Mouse (Mus musculus) retina, postnatal 7 days (tissue): Measurements from ENCODE around the gene Gm525.
A peak's percentile ranks its signal among the peaks of the same experiment; 100 is the strongest.
"Not testable (repeated sequence)": the region's sequence is repeated elsewhere in the genome, so short reads cannot be mapped to it uniquely, and the experiment has no call there.

Source experiments
- DNase-seq: peaks from one replicate; pipeline ENCODE4 v3.0.0-alpha.2; 2012; ENCODE audit warnings: low read depth, low spot score

The Gm525 gene

GRCm38 (mm10) chr11:89061362-89061761 lies 12.3 kb upstream of the Gm525 start:
- no peak for DNase-seq

GRCm38 (mm10) chr11:89064312-89064711 lies 9.3 kb upstream of the Gm525 start:
- DNase-seq = no peak

DNA sequence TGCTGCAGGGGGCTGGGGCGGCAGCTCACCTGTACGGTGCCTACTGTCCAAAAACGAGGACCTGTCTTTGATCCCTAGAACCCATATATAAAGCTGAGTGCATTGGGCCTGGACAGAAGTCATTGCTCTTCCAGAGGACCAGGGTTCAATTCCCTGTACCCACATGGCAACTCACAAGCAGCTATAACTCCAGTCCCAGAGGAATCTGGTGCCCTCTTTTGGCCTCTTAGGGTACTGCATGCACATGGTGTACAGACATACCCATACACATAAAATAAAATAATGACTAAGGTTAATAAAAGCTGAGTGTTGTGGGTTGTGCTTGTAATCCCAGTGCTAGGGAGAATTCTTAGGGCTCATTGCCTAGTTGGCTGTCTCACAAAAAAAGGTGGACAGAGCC lies 8.3 kb upstream of the Gm525 start:
- DNase-seq = no peak

GRCm38 (mm10) chr11:89066126-89066525 lies 7.5 kb upstream of the Gm525 start:
- no peak for DNase-seq

DNA sequence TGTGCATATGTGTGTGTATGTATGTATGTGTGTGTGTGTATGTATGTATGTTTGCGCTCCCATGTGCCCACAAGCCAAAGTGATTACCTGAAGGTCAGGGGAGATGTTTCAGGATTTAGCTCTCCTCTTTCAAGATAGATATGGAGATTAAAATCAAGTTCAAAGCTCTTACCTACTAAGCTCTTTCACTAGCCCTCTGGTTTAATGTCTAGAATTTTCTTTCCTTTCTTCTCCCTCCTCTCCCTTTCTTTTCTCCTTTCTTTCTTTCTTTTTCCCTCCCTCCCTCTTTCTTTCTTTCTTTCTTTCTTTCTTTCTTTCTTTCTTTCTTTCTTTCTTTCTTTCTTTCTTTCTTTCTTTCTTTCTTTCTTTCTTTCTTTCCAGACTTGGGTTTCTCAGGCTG lies 6.9 kb upstream of the Gm525 start, which contains the start of gene Dgke:
Dgke (minus strand) TSS at position 101 of the 400 bp plus-strand sequence.
- no peak for DNase-seq

DNA sequence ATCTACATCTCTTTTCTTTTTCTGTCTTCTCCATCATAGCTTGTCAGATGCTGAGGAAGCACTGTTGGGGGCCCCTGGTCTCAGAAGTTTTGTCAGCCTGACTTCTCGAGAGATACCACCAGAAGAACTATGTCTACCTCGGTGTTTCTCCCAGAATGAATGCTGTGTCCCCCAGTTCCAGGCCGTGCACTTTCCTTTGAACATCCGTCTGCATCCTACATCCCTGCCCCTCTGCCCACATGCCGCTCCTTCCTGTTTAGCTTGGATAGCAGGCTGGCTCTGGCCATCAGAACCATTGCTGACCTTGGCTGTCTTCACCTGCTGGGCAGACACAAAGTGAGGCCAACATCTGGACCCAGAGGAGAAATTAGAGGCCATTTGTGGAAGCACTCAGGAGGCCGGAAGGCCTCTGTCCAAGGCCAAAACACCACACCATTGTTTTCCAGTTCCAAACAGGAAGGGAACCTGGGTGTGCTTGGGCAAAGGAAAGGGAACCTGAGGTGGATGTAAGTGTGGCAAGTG lies 6.3 kb upstream of the Gm525 start:
- no peak for DNase-seq

- DNase-seq = no peak
Observed at GRCm38 (mm10) chr11:89067871-89068490, 5.7 kb upstream of the Gm525 start.

DNA sequence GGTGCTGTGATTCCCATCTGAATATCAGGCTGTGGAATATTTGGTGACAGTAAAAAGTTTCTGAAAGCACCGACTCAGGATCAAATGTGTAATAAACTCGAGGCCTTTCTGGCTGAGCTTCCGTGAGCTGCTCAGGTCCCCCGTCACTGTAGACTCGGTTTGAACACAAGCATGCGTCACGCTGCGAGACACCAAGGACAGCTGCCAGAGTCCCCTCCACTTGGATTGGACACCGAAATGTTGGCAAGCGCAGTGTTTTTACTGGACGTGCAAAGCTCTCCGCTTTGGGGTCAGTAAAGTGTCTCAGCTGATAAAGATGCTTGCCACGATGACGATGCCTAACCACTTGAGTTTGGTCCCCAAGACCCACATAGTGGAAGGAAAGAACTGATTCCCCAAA lies 5.0 kb upstream of the Gm525 start:
- no peak for DNase-seq

- DNase-seq = peak; percentile 63
Observed at GRCm38 (mm10) chr11:89069303-89069702, 4.3 kb upstream of the Gm525 start.

DNA sequence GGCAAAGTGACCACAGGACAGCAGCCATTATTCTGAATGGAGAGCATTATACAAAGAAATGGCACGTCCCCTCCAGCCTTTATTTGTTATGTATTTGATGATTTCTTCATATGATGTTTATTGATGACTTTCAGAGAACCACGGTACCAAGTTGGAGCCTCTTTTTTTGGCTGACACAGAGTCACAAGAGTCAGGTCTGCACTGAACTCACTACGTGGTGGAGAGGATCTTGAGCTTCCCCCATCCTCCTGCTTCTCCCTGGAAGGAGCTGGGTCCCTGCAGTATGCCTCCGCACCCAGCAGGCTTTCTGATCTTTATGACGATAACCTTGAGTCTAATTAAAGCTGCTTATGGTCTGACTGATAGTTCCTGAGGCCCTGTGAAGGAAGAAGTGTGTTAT lies 2.1 kb upstream of the Gm525 start:
- DNase-seq = no peak

GRCm38 (mm10) chr11:89074783-89075413 lies 1.3 kb downstream of the Gm525 start:
- no peak for DNase-seq

GRCm38 (mm10) chr11:89076370-89076821 lies 2.8 kb downstream of the Gm525 start:
- no peak for DNase-seq

- no peak for DNase-seq
Observed at GRCm38 (mm10) chr11:89077601-89078000, 4.0 kb downstream of the Gm525 start.

DNA sequence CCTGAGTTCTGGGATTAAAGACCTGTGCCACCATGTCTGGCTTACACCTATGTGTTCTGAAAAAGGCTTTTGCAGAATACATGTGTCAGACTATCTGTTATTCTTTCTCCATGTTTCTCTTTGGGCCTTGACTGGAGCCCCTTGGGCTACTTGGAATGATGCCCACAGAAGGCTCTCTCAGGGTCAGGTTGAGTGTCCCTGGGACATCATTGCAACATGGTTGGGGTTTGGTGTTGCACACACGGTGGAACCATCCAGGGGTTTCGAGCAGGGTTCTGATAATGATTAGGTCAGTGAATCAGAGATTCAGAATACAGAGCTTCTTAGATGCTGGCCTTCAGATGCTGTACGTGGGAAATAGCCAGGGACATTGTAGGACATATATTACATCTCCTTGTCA lies 4.7 kb downstream of the Gm525 start:
- no peak for DNase-seq

DNA sequence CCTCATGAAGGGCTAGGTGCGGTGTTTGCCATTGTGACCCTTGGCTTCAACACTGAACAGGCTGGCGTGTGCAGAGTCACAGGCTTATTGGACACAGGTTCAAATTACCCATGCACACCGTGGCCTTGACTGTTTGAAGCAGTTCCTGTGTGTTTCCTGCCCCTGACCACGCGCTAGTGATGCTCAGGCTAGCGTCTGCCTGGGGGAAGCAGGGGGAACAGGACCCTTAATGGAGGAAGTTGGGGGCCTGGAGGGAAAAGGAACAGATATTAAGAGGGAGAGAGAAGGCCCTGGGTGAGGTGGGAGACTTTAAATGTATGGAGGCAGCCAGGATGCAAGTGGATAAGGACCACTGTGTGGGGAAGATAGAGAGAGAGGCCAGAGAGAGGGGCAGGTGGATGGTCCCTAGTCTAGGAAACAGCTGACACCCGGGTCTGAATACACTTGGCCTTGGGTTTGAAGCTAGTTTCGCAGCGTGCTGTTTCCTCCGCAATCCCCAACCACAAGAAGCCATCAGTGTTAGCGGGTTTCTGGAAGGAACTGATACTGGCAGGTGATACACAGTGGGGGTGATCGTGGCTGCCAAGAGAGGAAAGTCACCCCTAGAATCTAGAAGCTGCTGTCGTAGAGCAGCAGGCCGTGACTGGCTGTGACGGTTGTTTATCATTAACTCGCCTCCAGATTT lies 5.5 kb downstream of the Gm525 start:
- no peak for DNase-seq

- DNase-seq = not testable (repeated sequence)
Observed at GRCm38 (mm10) chr11:89081906-89082305, 8.3 kb downstream of the Gm525 start.

GRCm38 (mm10) chr11:89082691-89083090 lies 9.1 kb downstream of the Gm525 start:
- DNase-seq = not testable (repeated sequence)

GRCm38 (mm10) chr11:89084601-89085000 lies 11.0 kb downstream of the Gm525 start:
- no peak for DNase-seq

DNA sequence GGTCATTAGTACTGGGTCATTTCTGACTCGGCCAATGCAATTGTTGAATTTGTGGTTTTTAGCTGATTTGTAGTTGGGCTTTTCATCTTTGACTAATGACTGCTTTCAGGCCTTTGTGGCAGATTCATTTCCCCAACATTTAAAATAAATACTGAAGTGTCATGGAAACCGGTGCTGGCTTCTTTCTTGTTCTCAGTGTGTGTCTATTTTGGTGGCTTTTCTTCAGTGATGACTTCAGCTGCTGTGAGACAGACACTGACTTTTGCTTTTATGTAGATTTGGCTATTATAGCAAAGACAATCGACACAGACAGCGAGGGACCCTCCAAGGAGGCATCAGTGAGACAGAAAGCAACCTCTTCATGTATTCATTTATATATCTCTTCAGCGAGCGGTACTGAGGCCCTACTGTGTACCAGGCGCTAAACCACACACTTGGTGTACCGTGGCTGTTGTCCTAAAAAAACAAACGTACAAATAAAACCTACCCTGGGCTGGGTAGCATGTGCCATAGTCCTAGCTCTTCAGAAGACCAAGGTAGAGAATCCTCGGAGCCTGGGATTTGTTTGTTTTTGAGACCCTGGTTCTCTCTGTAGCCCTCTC lies 12.7 kb downstream of the Gm525 start:
- DNase-seq = no peak

DNA sequence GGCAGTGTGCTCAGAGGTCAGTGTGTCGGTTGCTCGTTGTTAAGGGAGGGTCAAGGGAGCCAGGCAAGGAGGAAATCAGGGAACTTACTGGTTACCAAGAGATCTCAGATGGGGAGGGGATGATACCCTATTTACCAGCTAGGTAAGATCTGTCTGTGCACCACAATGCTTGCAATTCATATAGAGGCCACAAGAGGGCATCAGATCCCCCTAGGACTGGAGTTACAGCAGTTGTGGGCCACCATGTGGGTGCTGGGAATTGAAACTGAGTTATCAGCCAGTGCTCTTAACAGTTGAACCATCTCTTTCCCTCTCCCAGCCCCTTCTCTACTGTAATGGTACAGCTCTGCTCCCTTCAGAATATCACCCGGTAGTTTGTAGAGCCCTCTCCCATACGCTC lies 15.1 kb downstream of the Gm525 start:
- no peak for DNase-seq

GRCm38 (mm10) chr11:89090359-89090758 lies 16.7 kb downstream of the Gm525 start:
- not testable (repeated sequence) for DNase-seq

- DNase-seq = no peak
Observed at GRCm38 (mm10) chr11:89092714-89093113, 19.1 kb downstream of the Gm525 start.
